Mouse (Mus musculus) cerebellum, adult 2 months (tissue): ENCODE results near the gene Mif. TPM values are rescaled to one million over a fixed set of nuclear protein-coding genes. Genes with fewer than 3 reads are reported as not detected.
"Not testable (repeated sequence)": the region's sequence is repeated elsewhere in the genome, so short reads cannot be mapped to it uniquely, and the experiment has no call there.

Experiments
- DNase-seq, 2 experiments: peaks; one replicate each; pipeline ENCODE4 v3.0.0; 2021
- H3K27ac ChIP-seq: fragments of 200-500 bp; 2 replicates; pipeline ENCODE4 v1.5.1; 2012; ENCODE audit warnings: low read length, control low read depth, inconsistent platforms; ENCODE audit not compliant: insufficient read depth
- H3K27me3 ChIP-seq: fragments of 200-500 bp; 2 replicates; pipeline ENCODE4 v1.6.1; 2012; ENCODE audit warnings: inconsistent platforms, mild to moderate bottlenecking, low read length, moderate library complexity; ENCODE audit not compliant: control insufficient read depth, insufficient read depth
- H3K4me1 ChIP-seq: fragments of 200-500 bp; 2 replicates; pipeline ENCODE4 v1.6.1; 2011; ENCODE audit warnings: low read length; ENCODE audit not compliant: control insufficient read depth, insufficient read depth
- H3K4me3 ChIP-seq: fragments of 200-500 bp; replicated peaks from 2 replicates; pipeline ENCODE3; 2011; ENCODE audit warnings: mild to moderate bottlenecking, low read depth, low read length, control low read depth; ENCODE audit not compliant: insufficient read depth
- CTCF ChIP-seq: fragments of 200-500 bp; IDR thresholded peaks from 2 replicates; pipeline ENCODE4 v1.5.1; 2011; ENCODE audit warnings: low read depth, mild to moderate bottlenecking, control low read depth, low read length, moderate library complexity, borderline replicate concordance; ENCODE audit not compliant: insufficient read depth
- POLR2A ChIP-seq: fragments of 200-500 bp; IDR thresholded peaks from 2 replicates; pipeline ENCODE4 v1.6.1; 2011; ENCODE audit warnings: low read length, control low read depth, borderline replicate concordance; ENCODE audit not compliant: insufficient read depth
- whole genome bisulfite sequencing: fragments of 180-500 bp; shearing (Covaris S2); methylation state at CpG from one replicate; pipeline ENCODE4 v1.1.7; 2018; 5-methylcytosine and 5-hydroxymethylcytosine counted together
- polyA plus RNA-seq: library from polyadenylated mRNA; depleted of rRNA; stranded (reverse); fragments of >200 nt; gene quantifications from 2 replicates; pipeline ENCODE4 v1.2.3, GENCODE M21; 2012

Gene Mif
- polyA plus RNA-seq, 1 experiment: 1,339 TPM

DNA sequence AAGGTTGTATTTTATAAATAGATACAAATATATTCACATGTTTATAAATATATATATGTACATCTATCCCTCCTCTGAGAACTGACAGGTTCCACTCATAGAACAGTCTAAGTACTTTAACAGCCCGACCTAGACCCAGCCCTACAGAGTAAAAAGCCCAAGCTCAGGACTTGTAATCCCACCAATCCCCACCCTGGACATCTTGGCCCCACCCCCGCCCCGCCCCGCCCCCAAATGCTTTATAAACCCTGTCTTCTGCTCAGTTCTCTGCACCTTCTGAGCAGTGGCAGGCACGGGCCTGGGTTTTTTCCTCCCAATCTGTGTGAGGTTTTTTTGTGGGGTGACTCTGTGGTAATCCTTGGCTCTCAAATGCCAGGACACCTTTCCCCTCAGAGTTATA is 5.9 kb downstream of the Mif start:
- DNase-seq: no peak
- no peak for TF ChIP-seq CTCF
- no peak for TF ChIP-seq POLR2A
- no peaks in the 10 kb centered on the region for H3K27me3 ChIP-seq
- WGBS: 59% methylated on average over 5 of the region's 5 CpGs
- peaks cover 4% of the 10 kb centered on the region; the same call in 1 of the 2 replicates for H3K4me1 ChIP-seq
- no peak overlapping the region for H3K27ac ChIP-seq
- H3K4me3 ChIP-seq: no peak overlapping the region

DNA sequence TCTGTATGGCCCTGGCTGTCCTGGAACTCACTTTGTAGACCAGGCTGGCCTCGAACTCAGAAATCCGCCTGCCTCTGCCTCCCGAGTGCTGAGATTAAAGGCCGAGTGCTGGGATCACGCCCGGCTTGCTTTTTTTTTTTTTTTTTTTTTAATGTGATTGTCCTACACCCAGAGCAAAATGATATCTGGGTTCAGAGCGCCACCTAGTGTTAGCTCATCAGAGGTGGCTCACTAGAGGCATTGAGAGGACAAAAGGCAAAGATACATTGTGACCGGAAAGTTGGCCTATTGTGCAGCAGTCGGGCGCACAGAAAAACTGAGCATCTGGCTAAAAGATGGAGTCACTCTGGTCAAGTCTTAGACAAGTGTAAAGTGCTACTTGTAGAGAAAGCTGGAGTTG is 6.6 kb downstream of the Mif start:
- TF ChIP-seq POLR2A (no peak), CTCF (peak; percentile 75)
- H3K27me3 ChIP-seq: no peaks in the 10 kb centered on the region
- no peak overlapping the region for H3K4me3 ChIP-seq
- 11% methylated on average over 10 of the region's 10 CpGs for WGBS
- DNase-seq: peak; percentile 85 to 88
- peaks cover 4% of the 10 kb centered on the region; the same call in 1 of the 2 replicates for H3K4me1 ChIP-seq
- no peak overlapping the region for H3K27ac ChIP-seq

- no peaks in the 10 kb centered on the region for H3K27me3 ChIP-seq
- 97% methylated on average over 12 of the region's 12 CpGs for WGBS
- no peak for DNase-seq
- no peak overlapping the region for H3K27ac ChIP-seq
- no peak overlapping the region for H3K4me3 ChIP-seq
- no peak for TF ChIP-seq POLR2A
- TF ChIP-seq CTCF: no peak
- H3K4me1 ChIP-seq: peaks cover 2% of the 10 kb centered on the region; the same call in 1 of the 2 replicates
These were observed 7.4 kb downstream of the Mif start for GRCm38 (mm10) chr10:75852539-75853125.

DNA sequence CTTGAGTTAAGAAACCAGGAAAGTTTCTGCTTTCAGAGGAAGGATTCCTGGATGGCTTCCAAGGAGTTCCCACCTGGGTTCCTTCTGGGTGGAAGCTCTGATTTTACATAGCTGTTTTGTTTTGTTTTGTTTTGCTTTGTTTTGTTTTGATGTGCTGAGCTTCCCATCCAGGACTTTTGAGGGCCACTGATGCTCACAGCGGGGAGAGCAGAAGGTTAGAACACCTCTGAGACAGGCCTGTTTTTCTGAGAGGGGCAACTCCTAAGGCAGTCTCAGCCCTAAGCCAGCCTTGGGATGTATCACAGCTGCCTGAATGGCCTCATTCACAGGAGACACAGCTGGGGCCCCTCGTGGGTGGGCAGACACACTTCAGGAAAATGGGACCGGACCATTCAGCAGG is 8.4 kb downstream of the Mif start:
- H3K27ac ChIP-seq: no peak overlapping the region
- no peaks in the 10 kb centered on the region for H3K4me1 ChIP-seq
- H3K4me3 ChIP-seq: no peak overlapping the region
- WGBS: 69% methylated on average over 3 of the region's 3 CpGs
- H3K27me3 ChIP-seq: no peaks in the 10 kb centered on the region
- no peak for DNase-seq
- TF ChIP-seq CTCF: no peak
- no peak for TF ChIP-seq POLR2A

GRCm38 (mm10) chr10:75851076-75851475 is 9.0 kb downstream of the Mif start:
- Histone ChIP-seq H3K27me3 (no peaks in the 10 kb centered on the region), H3K4me1 (no peaks in the 10 kb centered on the region), H3K27ac (no peak overlapping the region), H3K4me3 (no peak overlapping the region)
- WGBS: 13% methylated on average over 6 of the region's 6 CpGs
- no peak for TF ChIP-seq CTCF
- no peak for TF ChIP-seq POLR2A
- DNase-seq: no peak

- no peaks in the 10 kb centered on the region for H3K4me1 ChIP-seq
- H3K27me3 ChIP-seq: no peaks in the 10 kb centered on the region
- DNase-seq: no peak
- no peak for TF ChIP-seq CTCF
- TF ChIP-seq POLR2A: no peak
- 37% methylated on average over 3 of the region's 3 CpGs for WGBS
- H3K4me3 ChIP-seq: no peak overlapping the region
- no peak overlapping the region for H3K27ac ChIP-seq
These were observed 11.7 kb downstream of the Mif start for GRCm38 (mm10) chr10:75848382-75848781.

- TF ChIP-seq CTCF (no peak), POLR2A (no peak)
- no peaks in the 10 kb centered on the region for H3K27me3 ChIP-seq
- 84% methylated on average over 6 of the region's 6 CpGs for WGBS
- no peak overlapping the region for H3K4me3 ChIP-seq
- no peaks in the 10 kb centered on the region for H3K4me1 ChIP-seq
- H3K27ac ChIP-seq: no peak overlapping the region
- no peak for DNase-seq
These were observed 14.6 kb downstream of the Mif start for GRCm38 (mm10) chr10:75845306-75845930.

DNA sequence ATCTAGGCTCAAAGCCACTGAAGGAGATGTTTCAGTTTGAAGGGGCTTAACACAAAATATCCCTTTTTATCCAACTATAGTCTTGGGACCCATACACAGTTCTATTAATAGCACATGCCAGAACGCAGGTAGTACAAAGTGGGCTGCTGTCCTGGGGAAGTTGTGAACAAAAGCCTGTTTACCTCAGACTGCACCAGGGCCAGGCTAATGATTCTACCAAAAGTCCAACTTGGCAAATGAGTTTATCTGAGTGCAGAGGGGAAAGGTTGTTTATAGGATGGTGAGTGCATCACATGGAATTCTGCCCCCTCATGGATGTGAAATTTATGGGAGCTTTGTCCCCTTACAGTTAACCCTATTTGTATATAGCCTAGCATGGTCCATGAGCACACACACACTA is 15.2 kb downstream of the Mif start:
- Histone ChIP-seq H3K27me3 (no peaks in the 10 kb centered on the region), H3K27ac (no peak overlapping the region), H3K4me1 (no peaks in the 10 kb centered on the region), H3K4me3 (no peak overlapping the region)
- 77% methylated on average over 1 of the region's 1 CpGs for WGBS
- DNase-seq: no peak
- TF ChIP-seq POLR2A (no peak), CTCF (no peak)

DNA sequence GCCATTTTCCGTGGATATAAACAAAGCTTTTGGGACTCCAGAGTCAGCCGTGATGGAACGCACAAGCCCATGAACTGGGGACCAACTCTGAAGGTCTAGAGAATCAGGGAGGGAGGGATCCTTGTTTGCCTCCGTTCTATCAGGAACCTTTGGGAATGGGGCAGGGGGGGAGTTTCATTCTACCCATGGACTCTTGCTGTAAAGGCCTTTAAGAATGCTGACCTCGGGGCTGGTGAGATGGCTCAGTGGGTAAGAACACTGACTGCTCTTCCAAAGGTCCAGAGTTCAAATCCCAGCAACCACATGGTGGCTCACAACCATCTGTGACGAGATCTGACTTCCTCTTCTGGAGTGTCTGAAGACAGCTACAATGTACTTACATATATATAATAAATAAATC is 16.1 kb downstream of the Mif start:
- WGBS: 77% methylated on average over 6 of the region's 6 CpGs
- not testable (repeated sequence) for H3K27ac ChIP-seq, H3K27me3 ChIP-seq, H3K4me1 ChIP-seq, H3K4me3 ChIP-seq, DNase-seq
